Mouse (Mus musculus): ENCODE measurements around the gene Thnsl2.

DNA sequence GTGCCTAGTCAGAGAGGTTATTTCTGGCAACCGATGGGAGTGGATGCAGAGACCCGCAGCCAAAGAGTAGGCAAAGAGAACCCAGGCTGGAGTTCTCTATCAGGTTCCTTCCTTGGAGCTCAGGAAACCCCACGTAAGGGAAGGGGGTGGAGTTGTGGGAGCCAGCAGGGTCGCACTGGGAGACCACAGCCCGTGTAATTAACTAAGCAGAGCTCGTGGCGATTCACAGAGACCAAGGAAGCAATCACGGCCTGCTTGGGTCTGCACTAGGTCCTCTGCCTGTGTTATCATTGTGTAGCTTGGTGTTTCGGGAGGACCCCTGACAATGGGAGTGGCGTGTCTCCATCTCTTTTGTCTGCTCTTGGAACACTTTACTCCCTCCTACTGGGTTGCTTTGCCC lies 6.9 kb upstream of the Thnsl2 start:
- TF ChIP-seq GATA1 (IDR thresholded peaks at IDR 0.05; ENCODE audit: borderline replicate concordance, low read length), result no peak
- no peak for TF ChIP-seq FLI1 (IDR thresholded peaks at IDR 0.05; ENCODE audit: low read length)
